Mouse (Mus musculus): ENCODE results near the gene Olfr214. TPM values are rescaled to one million over a fixed set of nuclear protein-coding genes. Genes with fewer than 3 reads are reported as not detected.

Olfr214 gene
- polyA plus RNA-seq, 1 experiment from 2014 or later, result not detected

Other genes starting within 250 kb of the Olfr214 start
- 62.9 and 70.6 TPM in 2 replicates for gene March8, start 216.2 kb upstream of the Olfr214 start, polyA plus RNA-seq (2015; fragmentation: Nextera tagmentation; extraction: Ambion mirVana)
- gene Alox5, start 93.1 kb upstream of the Olfr214 start, polyA plus RNA-seq (2015; fragmentation: Nextera tagmentation; extraction: Ambion mirVana), result 0.57 and 0.73 TPM in 2 replicates
- not detected in 2 replicates for gene Olfr211, start 65.1 kb upstream of the Olfr214 start, polyA plus RNA-seq (2015; fragmentation: Nextera tagmentation; extraction: Ambion mirVana)
- gene Olfr212, start 47.7 kb upstream of the Olfr214 start, polyA plus RNA-seq (2015; fragmentation: Nextera tagmentation; extraction: Ambion mirVana), result not detected in 2 replicates
- not detected in 2 replicates for gene Olfr213, start 15.8 kb upstream of the Olfr214 start, polyA plus RNA-seq (2015; fragmentation: Nextera tagmentation; extraction: Ambion mirVana)
- gene Gm5580, start 3.1 kb upstream of the Olfr214 start, polyA plus RNA-seq (2015; fragmentation: Nextera tagmentation; extraction: Ambion mirVana), result 0.39 and 0.44 TPM in 2 replicates
- not detected in 2 replicates for gene Olfr215, start 30.0 kb downstream of the Olfr214 start, polyA plus RNA-seq (2015; fragmentation: Nextera tagmentation; extraction: Ambion mirVana)
- 181 and 187 TPM in 2 replicates for gene Zfp422, start 74.8 kb downstream of the Olfr214 start, polyA plus RNA-seq (2015; fragmentation: Nextera tagmentation; extraction: Ambion mirVana)
- gene Depp1, start 96.4 kb downstream of the Olfr214 start, polyA plus RNA-seq (2015; fragmentation: Nextera tagmentation; extraction: Ambion mirVana), result 8.0 and 9.2 TPM in 2 replicates
- 23.0 and 33.3 TPM in 2 replicates for gene Rassf4, start 119.7 kb downstream of the Olfr214 start, polyA plus RNA-seq (2015; fragmentation: Nextera tagmentation; extraction: Ambion mirVana)
- gene Tmem72, start 162.7 kb downstream of the Olfr214 start, polyA plus RNA-seq (2015; fragmentation: Nextera tagmentation; extraction: Ambion mirVana), result 1.0 and 1.9 TPM in 2 replicates

Data from hindbrain, embryonic 13.5 days (tissue).